Mouse (Mus musculus) cerebellum, postnatal 36 days (tissue): ENCODE measurements around the gene Lenep.

Experiments
- DNase-seq, 2 experiments: peaks; one replicate each; pipeline ENCODE4 v3.0.0; 2021 to 2022; ENCODE audit warnings: mixed read lengths in 2 of 2

Gene Lenep

DNA sequence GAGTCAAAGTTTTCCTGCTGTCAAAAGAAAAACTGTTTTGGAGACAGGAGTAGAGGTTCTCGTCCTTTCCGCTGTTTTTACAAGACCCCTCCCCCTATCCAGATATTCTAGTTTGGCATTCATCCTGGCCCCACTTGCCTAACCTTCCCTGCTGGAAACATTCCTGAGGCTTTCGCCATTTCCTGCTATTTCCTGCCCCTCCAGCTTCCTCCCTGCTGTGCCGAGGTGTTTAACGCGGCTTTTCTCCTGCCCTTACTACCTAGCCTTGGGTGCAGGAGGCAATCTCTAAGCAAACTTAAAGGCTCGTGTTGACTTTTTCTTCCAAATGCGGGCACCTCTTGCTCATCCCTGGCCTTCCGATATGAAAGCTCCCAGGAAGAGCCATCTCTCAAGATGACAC, 17.0 kb upstream of the Lenep start:
- DNase-seq: no peak

DNA sequence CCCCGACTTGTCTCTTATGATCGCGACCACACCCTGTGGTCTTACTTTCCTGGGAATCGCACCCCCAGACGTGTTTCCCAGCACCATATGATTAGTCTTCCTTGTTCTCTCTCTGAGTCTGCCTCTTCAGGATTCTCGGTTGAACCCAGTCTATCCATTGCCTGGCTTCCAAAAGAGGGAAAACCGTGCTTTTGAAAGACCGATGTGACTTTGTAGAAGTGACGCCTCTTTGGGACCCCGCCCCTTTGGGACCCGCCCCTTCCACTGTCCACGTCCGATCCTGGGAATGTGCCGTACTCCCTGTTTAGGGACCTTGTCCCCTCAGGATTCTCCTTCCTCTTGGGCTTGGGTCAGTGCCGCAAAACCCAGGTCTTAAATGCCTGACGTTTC, 16.3 kb upstream of the Lenep start:
- DNase-seq: peak in 1 of 2 experiments; percentile 37

DNA sequence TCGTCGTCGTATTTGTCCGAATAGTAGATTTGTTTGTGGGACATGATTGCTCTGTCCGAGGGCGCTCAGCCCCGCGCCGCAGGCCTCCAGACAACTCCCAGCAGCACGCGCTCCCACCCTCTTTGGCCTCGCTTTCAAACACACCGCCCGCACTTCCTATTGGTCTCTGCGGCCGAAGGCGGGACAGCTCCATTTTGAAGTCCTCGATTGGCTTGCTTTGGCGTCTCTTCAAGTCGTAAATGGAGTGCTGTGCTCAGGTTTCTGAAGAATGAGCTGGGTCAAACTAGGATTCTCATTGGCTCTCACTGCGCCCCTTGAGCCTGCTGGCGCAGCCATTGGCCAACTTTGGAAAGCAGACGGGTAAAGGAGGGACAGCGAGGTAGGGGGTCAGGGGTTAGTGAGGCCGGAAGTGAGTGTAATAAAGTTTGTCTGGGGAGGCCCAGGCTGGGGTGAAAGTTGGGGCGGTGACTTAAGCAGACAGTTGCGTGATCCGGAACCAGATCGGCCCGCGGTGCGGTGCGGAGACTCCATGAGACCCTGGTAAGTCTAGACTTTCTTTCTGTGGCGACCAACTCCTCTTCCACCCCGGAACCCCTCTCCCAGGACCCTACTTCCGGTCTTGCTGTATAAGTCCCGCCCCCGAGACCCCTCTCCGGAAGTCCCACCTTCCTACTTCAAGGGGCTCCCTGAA, 15.7 kb upstream of the Lenep start, which contains the start of the genes Cks1b and Shc1:
Gene Cks1b (minus strand): TSS at position 214 of the 691 bp plus-strand sequence.
Gene Shc1 (plus strand): TSS at position 274 of the 691 bp plus-strand sequence.
- DNase-seq: peak; percentile 83 to 86

DNA sequence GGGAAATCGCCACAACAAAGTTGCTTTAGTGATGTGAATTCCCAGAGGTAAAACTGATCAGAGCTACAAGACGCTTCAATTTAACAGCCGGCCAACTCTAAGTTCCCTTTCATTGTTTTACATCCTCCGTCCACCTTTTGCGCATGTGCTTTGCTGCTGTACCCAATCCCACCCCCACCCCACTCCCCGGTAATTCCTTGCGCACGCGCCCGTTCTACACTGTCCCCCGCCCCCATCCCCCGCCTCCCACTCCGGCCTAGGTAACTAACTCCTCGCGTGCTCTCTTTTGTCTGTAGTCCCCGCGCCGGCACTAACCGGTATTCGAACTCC, 15.2 kb upstream of the Lenep start:
- DNase-seq: no peak

DNA sequence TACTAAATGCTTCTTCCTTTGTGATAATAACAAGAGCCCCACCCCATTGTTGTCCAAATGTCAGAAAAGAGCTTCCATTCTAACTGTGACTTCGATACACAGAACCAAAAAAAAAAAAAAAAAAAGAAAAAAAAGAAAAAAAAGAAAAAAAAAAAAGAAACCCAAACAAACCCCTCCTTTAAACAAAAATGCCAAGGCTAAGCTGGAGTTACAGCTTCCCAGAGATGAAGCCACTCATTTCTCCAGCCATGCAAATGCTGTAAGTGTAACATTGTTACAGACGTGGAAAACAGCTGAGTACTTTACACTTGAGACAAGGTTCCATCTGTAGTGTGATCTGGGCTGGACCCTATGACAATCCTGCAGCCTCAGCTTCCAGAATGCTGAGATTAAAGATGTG, 14.5 kb upstream of the Lenep start:
- no peak for DNase-seq

DNA sequence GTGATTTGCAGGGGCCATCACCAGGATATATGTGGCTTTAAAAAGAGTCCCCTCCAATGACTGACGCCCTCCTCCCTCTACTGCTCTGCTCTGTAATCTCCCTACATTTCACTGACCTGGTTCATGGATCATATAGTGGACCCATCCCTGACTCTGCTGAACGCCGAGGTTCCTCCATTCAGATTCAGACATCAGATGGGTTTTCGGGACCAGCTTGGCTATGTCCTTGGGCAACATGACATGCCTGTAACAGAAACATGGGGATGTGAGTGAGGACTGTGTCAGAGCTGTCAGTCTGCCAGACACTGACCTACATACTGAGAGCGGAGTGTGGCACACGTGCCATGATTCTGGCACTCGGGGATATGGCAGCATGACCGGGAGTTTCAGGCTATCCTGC, 13.6 kb upstream of the Lenep start:
- no peak for DNase-seq

DNA sequence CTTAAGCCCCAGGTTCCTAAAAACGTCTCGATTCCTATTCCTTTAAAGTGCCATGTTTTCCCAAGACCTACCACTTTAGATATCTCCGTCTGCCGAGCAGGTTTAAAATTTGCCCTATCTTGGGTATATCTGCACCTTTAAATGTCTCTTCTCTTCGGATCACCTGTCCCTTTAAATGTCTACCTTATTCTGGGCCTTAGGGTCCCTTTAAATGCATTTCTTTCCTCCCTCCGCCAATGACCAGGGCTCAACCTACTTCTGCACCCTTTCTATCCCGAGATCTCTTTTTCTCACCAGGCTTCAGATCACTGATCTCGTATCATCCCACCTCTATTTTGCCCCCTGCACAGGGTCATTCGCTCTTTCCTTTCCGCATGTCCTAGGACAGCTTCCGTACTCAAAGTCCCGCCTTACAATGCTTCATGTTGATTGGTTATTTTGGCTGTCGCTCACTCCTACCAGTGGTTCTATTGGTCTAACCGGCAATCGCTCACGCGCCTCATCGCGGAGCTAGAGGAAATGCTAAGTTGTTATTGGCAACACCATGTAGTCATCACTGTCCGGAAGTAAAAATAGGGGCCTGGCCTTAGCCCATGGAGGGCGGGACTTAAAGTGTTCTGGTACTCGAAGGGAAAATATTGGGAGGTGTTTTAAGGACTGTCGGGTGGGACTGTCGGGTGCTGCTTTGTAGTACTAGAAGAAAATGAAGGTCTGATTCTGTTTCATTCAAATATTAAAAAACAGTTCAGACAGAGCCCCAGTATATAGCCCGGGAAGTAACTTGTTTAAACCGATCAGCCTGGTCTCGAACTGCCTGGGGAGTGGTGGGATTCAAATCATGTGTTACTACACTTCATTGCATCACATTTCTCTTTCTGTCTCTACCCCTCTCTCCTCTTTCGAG, 9.1 kb upstream of the Lenep start, which contains the start of gene Flad1:
Gene Flad1 (minus strand): TSS at position 381 of the 904 bp plus-strand sequence.
- DNase-seq: peak; percentile 96 to 100

DNA sequence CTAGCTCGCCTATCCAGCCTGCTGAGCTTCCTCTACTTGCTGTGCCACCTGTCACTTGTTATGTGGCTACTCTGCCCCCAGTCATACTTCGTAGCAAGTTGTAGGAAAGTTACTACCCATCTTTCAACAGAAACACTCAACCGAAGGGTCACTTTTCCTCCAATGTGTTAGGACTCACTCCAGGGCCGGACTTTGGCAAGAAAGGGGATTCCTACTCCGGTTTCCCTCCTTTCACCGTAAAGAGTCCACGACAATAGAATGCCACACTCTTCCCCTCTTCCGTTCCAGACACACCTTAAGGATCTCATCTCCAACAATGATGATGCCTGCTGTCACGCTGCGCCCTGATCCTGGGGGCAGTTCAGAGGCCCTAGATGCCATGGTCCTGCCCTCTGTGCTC, 8.3 kb upstream of the Lenep start:
- DNase-seq: no peak

DNA sequence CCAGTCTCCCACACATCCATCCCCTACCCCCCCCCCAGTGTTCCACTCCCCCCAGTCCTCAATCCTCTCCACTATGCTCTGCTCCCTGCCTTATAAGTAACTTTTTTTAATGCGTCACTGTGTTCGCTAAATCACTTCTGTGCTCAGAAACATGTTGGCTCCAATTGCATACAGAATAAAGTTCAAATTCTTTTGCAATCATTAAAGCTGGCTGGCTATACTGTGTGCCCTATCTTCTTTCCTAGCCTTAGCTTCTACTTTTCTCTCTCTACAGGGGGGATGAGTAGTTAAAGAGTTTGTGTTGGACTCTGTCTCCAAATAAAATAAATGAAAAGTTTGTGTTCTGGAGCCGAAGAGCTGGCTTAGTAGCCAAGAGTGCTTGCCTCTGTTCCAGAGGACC, 7.1 kb upstream of the Lenep start:
- DNase-seq: no peak

DNA sequence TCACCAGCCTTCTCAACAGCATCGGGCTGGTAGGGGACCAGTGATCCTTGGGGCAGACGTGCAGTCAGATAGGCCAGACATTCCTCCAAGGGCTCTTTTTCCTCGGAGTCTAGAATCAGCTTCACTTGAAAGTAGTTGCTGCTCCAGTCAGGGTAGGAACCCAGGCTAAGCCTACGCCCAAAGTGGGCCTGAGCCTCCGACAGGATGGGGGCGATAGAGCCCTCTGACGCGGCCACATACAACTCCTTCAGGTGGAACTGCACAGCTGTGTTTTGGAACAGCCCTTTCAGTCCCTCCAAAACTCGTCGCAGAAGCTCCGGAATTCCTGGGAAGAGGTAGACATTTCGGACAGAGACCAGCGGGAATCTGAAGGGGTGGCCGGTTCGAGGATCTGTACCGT, 5.9 kb upstream of the Lenep start:
- DNase-seq: no peak

DNA sequence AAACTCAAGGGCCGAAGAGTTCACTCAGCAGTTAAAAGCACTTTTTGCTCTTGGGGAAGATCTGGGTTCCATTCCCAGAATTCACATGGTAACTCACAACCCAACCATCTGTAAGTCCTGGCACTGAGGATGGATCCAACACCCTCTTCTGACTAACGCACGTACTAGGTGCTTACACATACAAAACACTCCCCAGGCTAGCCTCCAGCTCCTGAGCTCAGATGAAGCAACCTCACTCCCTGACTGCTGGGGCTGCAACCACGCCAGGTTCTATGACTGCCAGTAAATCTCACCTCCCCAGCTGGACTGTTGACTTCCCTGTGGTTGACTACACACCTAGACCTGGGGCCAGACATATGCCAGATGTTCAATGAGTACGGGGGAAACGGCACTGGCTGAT, 4.3 kb upstream of the Lenep start:
- no peak for DNase-seq

DNA sequence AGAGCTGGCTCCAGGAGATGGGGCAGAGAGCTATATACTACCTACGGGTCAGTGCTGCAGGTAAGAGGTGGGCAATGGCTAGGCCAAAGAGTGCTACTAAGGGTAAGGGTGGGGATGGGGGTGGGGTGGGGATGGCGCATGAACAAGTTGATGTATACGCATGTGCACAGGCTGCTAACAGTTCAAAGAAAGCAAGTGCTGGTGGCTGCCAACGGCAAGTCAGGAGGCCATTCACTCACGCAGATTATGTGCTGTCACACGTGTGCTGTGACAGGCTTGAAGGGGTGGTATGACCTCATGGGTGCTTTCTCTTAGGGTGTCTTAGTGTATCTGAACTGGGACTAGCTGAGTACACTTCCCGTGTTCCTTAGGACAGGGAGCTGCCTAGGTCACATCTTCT, 1.3 kb downstream of the Lenep start:
- DNase-seq: no peak

DNA sequence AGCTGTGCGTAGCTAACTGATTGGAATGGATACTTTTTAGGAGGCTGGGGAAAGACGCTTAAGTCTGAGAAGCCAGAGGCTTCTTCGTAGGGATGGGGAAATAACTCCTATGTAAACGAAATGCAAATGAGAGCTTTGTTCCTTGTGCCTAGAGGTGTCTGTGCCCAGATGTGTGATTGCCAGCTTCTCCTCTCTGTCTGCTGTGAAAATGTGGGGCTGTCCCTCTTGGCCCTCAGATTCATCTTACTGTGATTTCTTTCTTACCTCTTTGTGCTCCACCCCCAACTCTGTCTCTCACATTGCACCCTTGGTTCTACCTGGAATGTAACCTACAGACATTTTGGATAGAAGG, 6.0 kb downstream of the Lenep start:
- no peak for DNase-seq

DNA sequence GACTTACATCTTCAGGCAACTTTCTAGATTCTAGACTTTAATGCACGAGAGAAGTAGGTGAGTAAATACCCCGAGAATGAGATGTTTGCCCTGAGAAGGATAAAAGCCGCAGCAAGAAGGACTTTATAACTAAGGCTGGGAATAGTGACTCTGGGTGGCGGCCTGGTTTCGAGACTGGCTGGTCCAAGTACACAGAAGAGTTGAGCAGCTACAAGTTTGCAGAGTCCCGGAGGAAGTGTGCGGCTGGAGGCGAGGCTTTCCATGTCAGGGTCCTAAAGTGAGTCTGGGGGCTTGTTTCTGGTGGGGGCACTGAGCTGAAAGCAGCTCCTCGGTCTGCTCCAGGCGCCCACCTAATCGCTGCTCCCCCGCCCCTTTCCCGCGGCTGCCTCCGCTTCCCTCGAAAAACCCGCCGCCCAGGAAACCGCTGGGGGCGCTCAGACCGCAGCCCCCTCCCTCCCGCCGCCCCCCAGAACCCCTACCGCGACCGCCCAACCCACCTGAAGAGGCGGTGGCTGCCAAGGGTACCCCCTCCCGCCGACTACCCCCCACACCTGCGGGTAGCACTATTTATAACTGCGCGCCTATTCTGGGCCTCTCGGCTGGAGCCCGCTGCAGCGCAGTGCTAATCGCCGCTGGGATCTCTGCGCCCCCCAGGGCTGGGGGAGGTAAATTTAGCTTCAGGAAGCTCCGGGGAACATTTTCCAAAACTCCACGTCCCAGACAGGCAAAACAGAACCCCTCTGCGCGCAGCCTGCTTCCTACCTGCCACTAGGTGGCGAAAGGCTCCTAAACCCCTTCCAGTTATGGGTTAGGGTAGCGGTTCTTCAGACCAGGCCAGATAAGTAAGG, 6.6 kb downstream of the Lenep start:
- DNase-seq: peak; percentile 69 to 70

DNA sequence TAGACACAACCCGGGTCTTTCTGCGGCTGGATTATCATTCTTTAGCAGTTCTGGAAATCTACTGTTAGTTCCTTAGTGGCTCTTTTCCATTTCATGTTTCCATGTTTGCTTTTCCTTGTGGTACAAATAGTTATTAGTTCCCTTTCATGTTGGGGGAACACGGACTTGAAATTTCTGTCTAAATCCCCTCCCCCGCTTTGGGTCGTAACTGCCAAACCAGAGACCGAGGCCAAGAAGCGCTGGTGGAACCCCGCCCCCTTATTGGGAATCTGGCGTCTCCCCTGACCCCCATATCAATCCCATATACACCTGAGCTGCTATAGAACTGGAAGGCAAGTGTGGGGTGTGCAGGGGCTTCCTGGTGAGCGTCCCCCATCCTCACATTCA, 7.2 kb downstream of the Lenep start:
- DNase-seq: no peak

DNA sequence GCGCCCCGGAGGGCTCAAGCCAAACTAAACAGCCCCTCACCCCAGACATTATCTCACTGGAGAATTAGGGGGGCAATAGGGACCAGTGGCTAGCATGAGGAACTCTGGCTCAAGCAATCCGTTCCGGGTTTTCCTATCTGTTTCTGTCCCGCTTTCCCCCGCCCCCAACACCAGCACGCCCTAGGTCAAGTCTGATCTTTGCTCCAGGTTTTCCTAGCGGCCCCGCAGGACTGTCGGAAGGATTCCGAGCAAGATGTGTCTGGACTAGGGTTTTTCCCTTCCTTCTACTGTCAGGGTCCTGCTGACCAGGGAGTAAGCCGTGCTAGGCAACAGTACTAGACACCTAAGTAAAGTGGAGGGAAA, 7.7 kb downstream of the Lenep start:
- peak; percentile 88 for DNase-seq

DNA sequence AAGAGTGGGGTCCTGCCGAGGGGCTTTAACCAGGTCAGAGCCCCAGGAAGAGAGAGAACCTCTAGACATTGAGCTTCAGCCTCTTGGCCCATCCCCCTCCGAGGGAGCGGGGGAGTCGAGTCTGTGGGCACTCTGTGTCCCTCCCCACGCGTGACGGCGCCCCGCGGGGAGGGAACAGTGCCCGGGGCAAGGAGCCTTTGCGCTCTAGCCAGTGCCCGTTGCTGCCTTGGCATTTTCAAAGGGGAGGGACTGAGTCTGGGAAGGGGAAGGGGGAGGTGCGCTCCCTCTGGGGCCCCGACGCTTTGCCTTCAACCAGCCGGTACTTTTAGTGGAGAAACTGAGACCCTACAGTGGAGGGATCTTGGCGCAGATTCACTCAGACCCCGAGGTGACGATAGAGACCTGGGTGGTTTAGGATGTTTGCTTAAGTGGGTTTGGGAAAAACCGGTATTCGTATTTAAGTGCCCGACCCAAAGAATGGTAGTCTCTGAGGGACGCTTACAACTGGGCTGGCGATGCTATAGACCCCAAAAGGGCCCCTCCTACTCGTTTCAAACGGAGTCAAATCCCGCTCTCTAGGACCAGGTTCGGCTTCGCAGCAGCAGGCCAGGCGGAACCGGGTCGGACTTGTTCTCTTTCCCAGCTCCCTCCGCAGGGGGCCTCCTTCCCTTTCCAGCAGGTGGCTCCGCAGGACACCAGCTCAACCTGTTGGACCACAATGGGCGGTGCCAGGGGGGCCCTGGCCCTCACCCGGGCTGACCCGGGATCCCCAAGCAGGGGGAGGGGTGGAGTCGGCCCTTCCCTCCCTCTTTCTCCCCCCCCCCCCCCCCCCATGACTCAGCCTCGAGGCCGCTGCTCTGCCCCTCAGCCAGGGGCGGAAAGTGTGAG, 8.3 kb downstream of the Lenep start, which contains the start of gene Zbtb7b:
Gene Zbtb7b (minus strand): TSS at position 771 of the 888 bp plus-strand sequence.
- peak; percentile 83 to 90 for DNase-seq

DNA sequence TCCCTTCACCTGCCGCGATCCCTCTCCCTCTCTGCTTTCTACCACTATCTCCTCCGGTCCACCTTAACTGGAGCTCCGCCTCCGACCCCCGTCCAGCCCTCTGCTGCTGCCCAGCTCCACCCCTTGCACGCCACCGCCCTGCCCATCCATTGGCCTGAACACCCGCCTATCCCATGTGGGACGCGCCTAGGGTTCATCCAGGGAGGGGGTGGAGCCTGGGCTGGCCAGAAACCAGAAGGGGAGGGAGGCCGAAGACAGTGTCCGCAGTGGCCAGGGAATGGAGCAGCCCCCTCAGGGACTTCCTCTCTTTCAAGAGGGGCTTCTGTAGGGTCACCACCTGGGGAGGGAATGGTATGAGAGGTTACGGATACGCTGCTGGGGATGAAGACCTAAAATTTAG, 9.0 kb downstream of the Lenep start:
- DNase-seq: peak; percentile 97 to 99

DNA sequence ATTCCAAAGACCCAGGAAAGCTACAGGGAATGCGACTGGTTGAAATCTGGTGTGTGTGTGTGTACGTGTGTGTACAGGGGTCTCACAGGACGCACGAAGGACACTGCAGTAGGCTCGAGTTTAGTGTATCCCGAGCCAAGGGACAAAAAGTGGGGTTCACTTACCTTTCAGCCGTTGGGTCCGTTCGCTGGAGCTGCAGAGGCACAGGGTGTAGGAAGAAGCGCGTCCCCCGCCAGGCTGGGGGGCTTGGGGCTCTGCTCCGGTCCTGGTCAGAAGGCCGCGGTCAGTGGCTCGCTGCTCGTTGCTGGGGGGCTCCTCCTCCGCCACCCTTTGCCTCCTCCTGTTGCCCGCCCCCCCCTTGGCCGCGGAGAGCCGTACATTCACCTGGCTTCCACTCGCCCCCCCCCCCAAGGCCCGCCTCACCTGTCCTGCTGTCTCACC, 9.7 kb downstream of the Lenep start:
- DNase-seq: peak; percentile 34 to 56

DNA sequence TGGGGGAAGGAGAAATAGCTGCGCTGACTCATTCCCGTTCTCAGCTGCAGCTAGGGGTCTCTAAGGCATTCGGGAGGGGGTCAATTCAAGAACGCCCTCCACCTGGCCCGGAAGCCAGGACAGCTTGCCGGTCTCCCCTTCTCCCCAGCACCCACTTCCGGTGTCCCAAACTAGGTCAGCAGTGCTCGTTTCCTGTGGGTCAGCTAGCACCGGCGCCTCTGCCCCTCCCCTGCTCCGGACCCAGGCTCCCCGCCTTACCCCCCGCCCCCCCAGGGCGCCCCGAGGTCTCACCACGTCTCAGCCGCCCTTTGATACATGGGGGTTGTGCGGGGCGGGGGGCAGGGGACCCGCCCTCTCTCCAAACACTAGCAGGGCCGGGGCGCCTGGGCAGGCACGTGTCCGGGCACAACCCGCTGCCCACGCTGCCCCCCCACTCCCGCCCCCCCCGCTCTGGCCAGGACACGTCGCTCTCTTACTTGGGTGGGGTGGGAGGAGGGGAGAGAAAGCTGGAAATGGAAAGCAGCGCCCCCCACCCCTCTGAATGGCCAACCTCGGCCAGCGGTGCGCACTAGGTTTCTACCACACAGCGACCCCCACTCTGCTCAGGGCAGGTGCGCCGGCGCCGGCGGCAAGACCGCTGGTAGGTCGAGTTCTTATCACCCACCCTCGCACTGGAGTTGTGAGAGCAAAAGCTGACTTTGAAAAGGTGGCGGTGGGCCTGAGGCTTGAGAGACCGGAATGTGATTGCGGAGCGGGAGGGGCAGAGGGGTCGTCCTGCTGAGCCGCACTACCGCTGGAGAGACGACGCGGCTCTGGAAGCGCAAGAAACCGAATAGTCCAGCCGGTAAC, 10.7 kb downstream of the Lenep start:
- peak; percentile 54 to 60 for DNase-seq
